Mouse (Mus musculus) layer of hippocampus, adult 11-12 months (tissue): ENCODE measurements around the gene Lyl1.

Experiments
- DNase-seq: peaks from one replicate; pipeline ENCODE4 v3.0.0; 2022; ENCODE audit warnings: low spot score

The Lyl1 gene

DNA sequence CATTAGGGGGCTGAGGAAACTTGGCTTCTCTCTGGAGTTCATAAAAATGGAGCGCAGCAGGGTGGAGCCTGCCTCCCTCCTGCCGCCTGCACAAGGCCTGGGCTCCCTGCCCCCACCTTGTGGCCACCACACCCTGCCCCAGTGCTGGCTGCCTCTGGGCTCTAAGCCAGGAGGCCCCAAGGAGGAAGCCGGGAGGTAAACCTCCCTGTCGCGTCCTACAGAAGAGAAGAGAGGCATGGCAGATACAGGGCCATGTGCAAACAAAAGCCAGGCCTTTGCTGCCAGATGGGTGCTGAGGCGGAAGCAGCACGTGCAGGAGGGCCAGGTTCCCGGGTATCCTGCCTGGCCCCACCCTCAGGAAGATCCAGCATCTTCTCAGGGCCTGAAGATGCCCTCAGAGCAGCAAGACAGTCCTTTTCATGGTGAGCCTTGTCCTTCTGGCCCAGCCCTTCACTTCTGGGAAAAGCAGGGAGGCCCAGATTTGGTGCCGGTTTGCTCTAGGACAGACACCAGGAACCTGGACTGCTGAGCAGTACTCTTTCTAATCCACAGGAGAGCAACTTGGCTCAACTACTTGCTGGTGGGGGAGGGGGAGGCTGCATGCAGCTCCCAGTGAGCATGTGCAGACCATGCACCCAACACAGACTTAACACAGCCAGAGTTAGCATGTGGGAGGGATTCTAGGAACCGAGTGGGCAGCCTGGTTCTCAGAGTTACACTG, 21.8 kb downstream of the Lyl1 start, which contains the start of gene G430095P16Rik:
G430095P16Rik (plus strand) TSS at position 158 of the 721 bp plus-strand sequence.
- DNase-seq, result peak; percentile 77

DNA sequence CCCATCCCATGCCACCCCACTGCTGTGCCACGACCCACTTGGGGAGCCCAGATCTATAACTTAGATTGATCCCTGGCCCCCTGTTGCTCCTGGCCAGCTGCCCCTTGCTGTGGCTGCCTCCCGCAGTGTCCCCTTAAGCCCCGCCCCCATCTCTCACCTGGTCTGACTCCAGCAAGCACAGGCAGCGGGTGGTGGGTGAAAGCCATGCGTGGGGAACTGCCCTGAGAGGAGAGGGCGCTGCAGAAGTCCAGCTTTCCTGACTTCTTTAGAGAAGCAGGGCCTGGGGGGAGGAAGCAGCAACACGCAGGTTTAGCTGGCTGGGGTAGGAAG, 22.3 kb downstream of the Lyl1 start:
- no peak for DNase-seq

DNA sequence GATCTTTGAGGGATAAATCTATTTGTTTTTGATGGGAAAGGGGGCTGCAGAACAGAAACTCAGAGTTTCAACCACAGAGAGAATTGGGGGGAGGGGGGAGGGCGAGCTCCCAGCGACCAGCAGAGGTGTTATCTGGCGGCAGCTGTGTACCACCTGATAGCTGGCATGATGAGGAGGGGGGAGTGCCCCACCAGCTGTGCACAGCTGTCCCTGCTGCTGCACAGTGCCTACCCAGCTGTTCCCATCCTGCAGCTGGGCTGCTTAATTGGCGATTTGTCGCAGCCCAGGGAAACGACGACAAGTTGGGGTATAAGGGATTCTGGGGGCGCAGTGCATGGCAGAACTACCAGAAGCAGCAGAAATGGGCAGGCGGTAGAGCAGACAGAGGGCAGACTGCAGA, 23.4 kb downstream of the Lyl1 start:
- DNase-seq, result no peak

DNA sequence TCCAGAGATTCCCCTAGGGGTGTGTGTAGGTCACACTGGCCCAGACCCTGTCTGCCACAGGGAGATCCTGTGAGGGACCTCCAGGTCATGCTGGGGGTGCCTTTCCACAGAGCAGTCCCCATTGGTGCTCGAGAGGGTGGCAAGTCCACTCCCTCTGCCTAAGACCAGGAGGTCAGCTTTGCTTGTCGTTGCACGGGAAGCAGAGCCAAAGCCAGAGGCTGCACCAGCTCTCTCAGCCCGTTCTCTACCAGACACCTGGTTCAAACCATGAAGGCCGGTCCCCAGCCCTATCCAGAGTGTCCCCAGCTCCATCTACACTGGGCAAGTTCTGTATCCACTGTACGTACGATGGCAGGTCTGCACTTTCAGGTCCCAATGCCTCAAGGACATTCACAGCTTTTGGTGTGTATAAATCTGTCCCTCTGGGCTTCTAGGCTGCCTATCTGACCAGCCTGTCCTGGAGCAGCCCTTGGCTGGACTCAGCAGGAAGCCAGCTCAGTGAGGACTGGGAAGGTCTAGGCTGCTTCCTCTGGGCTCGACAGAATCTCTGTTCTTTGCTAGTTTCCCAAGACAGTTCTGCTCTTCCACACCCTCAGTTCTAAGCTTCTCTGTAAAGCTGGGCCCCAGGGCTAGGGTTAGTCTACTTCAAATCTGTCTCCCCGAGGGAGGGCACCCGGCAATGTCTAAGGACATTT, 24.1 kb downstream of the Lyl1 start:
- no peak for DNase-seq

DNA sequence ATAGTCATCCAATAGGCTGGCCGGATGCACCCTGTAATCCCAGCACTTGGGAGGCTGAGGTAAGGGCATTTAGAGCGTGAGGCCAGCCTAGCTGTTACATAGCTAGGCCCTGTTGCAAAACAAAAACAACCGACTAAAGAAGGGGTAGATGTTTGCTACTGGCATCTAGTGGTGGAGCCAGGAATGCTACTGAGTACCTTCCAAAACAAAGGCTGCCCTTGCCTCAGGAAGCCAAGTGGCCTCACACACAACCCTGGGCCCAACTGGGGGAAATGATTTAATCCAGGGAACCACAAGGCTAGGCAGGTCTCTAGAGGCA, 24.6 kb downstream of the Lyl1 start:
- DNase-seq, result peak; percentile 79

DNA sequence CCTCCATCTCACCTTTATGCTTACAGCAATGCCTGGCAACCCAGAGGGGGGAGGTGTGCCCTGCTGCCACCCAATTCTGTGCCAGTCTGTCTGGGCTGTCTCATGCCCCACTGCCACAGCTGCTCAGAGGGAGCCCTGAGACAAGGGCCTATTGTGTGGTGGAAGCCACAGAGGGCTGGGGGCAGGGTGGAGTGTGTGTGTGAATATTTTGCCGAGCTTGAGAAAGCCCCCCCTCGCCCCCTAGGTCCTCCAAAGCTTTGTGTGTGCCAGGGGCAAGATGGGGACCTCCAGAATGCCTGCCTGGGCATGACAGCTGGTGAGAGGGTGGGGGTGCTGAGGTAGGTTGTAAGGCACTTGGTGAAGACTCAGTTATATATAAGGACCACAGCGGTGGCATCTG, 27.2 kb downstream of the Lyl1 start:
- DNase-seq, result peak; percentile 62

DNA sequence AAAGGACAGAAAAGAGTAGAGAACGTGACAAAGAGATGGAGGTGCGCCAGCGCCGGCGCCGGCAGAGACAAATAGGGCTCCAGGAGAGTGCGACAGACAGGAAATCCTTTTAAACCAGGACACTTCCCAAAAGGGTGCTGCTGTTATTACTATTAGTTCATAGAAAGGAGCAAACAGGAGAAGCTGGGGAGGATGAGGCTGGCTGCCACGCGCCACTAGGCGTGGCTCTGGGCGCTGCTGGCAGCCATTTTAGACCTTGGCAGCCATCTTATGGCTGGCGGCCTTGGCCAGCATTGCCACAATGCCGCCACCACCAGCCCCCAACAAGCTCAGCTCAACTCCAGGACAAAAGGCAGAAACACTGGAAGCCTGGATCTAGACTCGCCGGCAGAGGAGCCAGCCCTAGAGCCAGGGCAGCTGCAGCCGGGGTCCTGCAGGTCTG, 28.7 kb downstream of the Lyl1 start:
- DNase-seq, result no peak

DNA sequence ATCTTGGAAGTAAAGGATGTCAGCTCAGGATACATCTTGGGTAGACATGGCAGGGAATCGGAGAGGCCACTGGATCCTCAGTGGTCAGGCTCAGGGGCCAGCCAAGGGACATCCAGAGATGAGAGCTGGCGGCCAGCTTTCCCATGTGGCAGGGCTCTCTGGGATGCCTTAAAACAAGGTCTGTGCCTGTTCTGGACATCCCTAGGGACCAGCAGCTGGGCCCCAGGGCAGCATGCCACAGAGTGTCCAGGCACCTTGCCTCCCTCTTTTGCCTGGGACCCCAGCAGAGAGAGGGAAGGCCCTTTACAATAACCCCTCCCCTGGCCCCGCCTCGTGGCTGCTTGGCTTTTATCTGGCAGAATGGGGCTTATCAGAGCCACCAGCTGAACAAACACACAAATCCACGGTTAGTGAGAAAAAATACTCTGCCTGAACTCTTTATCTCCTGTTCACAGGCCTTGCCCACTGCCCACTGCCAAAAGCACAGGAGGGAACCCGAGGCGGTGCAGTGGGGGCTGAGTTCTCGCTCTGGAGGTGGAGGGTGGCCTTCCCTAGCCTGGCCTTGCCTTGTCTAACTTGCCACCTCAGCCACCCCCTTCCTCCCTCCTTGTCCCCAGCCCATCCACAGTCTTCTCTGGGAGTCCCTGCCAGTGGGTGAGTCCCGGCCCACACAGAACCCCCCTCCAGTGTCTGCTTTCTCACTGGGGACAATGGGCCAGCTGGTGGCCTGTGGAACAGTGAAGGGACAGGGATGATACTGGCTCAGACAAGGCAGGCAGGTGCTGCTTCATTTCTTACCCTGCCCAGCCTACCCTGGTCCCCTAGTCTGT, 29.5 kb downstream of the Lyl1 start:
- DNase-seq, result no peak

DNA sequence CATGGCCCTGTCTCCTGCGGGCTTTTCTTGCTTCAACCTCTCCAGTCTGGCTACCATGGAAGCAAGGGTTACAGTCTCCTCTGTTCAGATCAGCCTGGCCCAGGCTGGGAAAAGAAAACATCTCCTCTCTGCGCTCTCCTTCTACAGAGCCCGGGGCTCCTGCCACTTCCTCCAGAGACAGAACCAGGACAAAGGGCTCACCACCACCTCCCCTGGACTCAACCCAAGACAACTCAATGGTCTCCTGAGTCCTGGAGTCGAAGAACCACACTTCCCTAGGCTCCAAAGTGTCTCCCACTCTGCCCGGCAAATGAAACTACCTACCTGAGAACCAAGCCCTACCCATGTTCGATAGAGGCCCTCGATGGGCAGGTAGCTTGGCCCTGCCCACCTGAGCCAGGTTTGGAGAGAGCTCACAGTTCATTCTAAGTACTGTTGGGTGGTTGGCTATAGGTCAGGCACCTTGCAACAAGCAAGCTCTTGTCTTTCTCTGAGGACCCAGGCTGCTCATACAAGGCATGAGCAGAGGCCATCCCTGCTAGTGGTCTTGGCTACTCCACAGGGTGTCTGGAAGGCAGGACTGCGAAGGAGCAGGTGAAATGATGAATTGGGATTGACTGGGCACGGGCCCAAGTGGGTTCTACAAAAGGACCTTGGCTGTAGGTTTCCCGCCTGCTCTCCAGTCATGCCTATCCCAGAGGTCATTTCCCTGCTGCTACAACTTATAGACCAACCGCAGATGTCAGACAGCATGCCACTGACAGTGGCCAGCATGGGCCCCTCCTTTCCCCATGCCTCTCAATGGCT, 30.3 kb downstream of the Lyl1 start:
- no peak for DNase-seq

DNA sequence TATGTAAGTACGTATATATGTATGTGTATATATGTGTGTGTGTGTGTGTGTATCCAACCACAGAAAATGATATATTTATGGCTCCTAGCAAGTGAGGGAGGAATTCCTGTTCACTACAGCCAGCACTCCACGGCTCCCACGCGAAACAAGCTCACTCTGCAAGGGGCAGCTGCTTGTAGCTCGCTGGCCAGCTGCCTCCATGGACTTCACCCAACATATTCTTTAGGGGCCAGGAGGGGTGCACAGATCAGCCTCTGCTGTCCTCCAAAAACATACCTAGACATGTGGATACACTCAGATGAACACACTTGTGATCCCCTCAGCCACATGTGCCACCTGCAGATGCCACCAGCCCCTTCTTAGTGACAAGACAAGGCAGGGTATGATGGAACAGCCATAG, 31.3 kb downstream of the Lyl1 start:
- peak; percentile 58 for DNase-seq

DNA sequence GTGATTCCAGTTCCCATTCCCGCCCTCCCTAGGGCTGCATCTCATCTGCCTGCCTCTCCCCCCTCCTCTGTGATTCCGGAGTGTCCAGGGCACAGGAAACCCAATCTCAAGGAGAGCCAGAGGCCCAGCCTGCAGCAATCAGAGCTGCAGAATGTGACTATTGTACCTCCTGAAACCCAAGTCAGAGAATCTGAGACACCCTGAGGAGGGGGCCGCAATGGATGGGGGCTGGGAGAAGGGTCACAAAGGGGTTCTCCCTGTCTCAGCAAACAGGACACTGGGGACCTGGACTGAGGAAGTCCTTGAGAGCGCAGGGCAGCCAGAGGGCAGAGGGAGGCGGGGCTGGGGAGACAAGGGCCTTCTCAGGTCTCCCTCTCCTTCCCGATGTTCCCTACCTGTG, 31.7 kb downstream of the Lyl1 start:
- no peak for DNase-seq

DNA sequence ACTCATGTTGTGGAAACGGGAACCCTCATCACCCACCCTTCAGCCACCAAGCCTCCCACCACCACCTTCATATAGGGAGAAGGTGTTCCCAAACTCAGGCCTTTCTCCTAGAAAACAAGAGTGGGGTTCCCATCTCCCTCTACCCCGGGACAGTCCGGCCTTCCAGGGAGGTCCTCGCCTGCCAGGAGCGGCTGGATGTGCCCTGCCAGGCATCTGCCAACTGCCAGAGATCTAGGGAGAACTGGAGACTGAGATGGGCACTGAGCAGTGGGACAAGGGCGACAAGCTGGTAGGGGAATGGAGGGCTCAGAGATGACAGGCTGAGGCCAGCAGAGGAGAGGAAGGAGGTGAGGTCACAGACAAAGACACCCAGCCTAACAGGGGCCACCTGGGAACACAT, 32.7 kb downstream of the Lyl1 start:
- DNase-seq, result no peak

DNA sequence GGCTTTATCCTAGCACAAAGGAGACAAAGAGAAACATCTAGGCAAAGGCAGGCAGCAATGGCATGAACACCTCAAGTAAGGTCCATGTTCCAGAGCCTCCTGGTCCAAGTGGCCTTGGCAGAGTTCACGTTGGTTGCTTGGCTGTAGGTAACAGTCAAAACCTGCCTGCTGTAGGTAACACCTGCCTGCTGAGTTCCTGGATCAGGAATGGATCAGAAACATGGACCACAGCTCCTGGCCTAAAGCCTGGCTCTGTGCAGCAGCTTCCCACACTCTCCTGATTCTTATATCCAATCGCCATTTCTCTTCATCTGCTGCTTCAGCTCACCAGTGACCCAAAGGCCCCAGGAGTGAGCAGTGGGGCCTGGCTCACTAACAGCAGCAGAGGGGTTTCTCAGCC, 33.4 kb downstream of the Lyl1 start:
- no peak for DNase-seq

DNA sequence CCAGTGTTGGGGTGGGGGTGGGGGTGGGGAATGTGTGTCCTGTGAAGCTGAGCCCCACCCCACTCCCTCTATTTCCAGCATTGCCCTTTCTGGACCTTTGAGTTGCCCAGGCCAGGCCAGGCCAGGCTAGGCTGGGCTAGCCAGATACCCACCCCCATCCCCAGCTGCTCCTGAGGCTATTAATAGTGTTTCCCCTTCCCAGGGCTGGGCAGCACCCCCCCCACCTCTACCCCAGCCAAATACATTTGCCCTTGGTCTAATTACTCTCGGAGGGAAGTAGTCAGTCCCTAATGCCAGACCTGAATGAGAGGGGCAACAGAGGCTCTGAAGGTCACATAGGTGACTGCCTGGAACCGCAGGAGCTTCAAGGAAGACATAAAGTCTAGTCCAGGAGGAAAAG, 34.3 kb downstream of the Lyl1 start:
- DNase-seq, result no peak

DNA sequence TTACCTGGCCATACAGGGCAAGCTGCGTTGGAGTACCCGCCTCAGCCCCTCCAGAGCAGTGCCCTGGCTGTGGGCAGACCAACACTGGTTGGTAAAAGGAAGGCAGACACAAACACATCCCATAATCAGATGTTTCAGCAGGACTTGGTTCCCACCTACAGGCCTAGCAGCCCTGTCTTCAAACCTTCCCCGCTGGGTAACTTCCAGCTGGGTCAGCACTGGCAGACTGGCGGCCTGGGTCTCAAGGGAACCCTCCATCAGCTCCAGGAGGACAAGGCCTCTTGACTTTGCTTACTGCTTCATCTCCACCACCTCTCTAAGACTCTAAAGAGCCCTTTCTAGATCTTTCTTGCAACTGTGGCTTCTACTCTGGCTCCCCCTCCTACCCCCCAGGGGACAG, 35.3 kb downstream of the Lyl1 start:
- DNase-seq, result no peak

DNA sequence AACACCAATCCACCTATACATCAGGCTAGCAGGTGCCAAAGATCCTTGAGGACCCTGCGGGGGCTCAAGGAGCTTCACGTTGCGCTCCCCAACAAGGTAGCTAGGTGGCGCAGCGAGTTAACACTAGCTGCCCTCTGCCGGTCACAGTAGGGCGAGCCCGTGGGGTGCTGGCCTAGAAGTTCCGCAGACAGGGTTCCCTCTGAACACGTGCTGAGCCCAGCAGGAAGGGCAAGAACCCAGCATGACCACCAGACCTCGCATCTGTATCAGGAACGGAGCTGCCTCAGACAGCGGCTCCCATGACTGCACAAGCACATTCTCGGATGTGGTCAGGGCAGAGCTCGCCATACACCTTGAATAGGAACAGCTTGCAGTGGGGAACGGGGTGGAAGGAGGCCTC, 36.4 kb downstream of the Lyl1 start:
- DNase-seq, result peak; percentile 85

DNA sequence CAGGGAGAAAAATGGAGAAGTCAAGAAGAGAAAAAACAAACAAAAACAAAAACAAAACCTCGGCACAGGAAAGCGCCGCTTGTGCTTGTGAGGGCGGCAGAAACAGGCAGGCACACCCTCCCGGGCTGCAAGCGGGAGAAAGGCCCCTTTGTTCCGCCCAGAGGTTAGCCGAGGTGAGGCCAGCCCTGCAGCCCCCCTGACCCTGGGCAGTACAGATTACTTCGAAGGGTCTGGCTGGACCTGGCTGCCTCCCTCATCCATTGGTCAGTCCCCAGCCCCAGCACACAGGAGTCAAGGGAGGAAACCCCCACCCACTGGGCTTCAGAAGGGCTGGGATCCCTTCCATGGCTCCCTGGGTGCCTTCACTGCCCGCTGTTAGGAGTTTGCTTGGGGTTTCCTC, 37.0 kb downstream of the Lyl1 start:
- DNase-seq, result no peak

DNA sequence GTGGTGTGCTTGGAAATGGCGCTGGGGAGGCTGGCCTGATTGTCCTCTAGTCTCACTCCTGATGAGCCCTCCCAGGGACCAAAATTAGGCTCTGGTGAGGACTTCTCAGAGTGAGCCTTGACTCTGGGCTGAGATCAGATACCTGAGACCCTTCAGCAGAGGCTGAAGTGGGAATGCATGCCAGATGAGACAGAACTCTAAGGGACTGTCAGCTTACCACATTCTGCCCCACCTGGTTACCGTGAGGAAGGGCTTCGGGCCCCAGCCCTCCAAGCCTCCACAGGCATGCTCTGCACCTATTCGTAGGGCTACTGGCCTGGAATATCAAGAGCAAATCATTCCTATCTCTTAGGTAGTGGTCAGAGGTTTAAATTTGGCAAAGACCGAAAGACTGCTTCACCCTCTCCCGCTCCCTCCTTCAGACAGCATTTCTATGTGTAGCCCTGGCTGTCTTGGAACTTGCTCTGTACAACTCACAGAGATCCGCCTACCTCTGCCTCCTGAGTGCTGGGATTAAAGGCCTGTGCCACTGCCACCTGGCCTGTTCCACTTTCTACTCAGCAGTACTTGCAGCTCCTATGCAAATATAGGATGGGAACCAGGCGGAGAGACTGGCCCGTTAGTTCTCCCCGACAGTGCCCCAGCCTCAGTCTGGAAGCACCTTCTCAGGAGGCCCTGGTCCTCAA, 37.6 kb downstream of the Lyl1 start:
- DNase-seq, result no peak

DNA sequence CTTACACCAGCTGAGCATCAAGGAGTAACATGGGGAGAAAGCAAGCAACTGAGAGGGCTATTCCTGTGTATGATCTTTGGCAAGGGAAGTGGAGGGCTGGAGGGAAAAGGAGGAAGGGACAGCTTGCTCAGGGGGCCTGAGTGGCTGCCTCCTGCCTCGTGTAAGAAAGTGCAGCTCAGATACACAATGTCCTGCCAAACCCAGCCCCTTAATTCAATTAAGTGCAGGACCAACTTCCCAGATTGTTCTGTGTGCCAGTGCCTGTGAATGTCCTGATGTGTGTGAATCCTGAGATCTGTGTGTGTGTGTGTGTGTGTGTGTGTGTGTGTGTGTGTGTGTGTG, 38.1 kb downstream of the Lyl1 start:
- no peak for DNase-seq

DNA sequence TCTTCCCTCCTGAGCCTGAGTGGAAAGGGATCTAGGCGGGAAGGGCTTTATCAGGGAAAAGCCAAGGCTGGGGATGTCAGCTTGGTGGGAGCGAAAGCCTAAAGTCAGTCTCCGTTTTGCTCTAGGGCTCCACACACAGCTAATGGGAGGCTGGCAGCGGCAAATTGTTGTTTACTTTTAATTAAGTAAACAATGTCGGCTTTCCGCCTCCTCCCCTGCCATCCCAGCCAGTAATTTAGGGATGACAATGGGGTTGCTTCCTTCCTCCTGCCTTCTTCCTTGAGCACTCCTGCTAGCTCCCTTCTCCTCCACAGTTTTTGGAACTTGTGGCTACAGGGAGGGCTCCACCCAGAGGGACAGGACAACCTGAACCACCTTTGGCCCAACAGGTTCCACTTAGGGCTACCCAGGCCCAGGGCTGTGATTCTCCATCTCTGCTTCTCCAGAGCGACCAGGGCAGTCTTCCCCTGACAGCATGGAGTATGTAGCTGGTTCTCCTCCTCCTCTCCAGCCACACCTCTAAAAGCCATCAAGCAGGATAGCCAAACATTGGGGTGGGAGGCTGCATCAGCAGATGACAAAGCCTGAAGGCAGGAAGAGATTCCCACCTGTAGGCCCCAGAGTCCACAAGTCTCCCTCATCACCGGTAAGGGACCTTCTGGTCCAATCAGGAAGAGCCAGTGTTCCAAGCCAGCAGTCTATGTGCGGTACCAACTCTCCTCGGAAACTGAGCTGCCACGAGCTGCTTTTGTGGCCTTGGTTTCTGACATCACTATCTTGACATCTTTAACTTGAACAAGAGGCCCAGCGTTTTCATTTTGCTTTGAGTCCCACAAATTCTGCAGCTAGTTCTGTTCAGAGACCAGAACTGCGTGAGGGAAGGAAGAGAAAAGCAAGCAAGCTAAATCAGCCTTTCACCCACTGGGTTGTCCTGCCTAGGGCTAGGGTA, 39.9 kb downstream of the Lyl1 start:
- no peak for DNase-seq
